Mouse (Mus musculus) E14TG2a.4 (cell line): Measurements from ENCODE around the gene Tmem178b.

Source experiments
- CTCF ChIP-seq: conservative IDR thresholded peaks from 2 replicates; pipeline ENCODE4 v1.5.1; 2014; ENCODE audit warnings: low read length
- NANOG ChIP-seq: IDR thresholded peaks from 2 replicates; pipeline ENCODE4 v1.6.1; 2014; ENCODE audit warnings: borderline replicate concordance, low read length, mixed read lengths
- POU5F1 ChIP-seq: IDR thresholded peaks from 2 replicates; pipeline ENCODE4 v1.6.1; 2014; ENCODE audit warnings: low read length, borderline replicate concordance

DNA sequence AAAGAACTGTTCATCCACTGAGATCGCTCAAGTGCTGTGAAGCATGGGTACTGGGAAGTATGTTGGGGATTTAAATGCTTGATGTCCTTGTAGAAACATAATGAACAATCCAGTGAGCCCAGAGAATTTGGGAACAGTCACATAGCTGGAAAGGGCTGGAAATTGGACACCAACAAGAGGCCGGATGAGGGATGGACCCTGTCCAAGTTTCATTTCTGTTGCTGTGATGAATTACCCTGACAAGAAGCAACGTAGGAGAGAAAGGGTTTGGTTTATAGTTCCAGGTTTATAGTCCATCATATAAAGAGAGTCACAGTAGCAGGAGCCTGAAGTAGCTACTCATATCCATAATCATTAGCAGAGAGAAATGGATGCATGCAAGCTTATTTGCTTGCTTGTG is 186.4 kb downstream of the Tmem178b start:
- TF ChIP-seq CTCF (no peak), NANOG (no peak), POU5F1 (no peak)
